Mouse (Mus musculus) hindlimb bud, embryonic 11.5 days (tissue): ENCODE measurements around the gene Dhx36.

Source experiments
- DNase-seq: peaks from one replicate; pipeline ENCODE4 v3.0.0-alpha.2; 2012; ENCODE audit warnings: low read depth, low spot score; ENCODE audit errors: extremely low spot score

Gene Dhx36

GRCm38 (mm10) chr3:62433675-62434074 is 73.1 kb downstream of the Dhx36 start:
- no peak for DNase-seq

GRCm38 (mm10) chr3:62418387-62419138 is 88.2 kb downstream of the Dhx36 start:
- DNase-seq = no peak
